Mouse (Mus musculus): ENCODE measurements around the gene Slc17a1. TPM values are rescaled to one million over a fixed set of nuclear protein-coding genes. Genes with fewer than 3 reads are reported as not detected.

Gene Slc17a1
- polyA plus RNA-seq, 1 experiment: not detected

GRCm38 (mm10) chr13:23916132-23916531 lies 48.6 kb downstream of the Slc17a1 start:
- Histone ChIP-seq H3K27ac (ENCODE audit: insufficient read depth, low read length) (no peak overlapping the region), H3K4me1 (ENCODE audit: control insufficient read depth, insufficient read depth, low read length) (no peaks in the 10 kb centered on the region), H3K4me3 (replicated peaks; ENCODE audit: insufficient read depth, low read depth, low read length) (no peak overlapping the region), H3K27me3 (ENCODE audit: control insufficient read depth, insufficient read depth, low read length) (no peaks in the 10 kb centered on the region)
- no peak for TF ChIP-seq CTCF (IDR thresholded peaks at IDR 0.05; ENCODE audit: borderline replicate concordance, insufficient read depth, low read depth, low read length)
- TF ChIP-seq POLR2A (IDR thresholded peaks at IDR 0.05; ENCODE audit: borderline replicate concordance, insufficient read depth, low read length): no peak
- no peak for DNase-seq
- WGBS: 85% methylated on average over 1 of the region's 1 CpGs

- no peak for TF ChIP-seq POLR2A (IDR thresholded peaks at IDR 0.05; ENCODE audit: borderline replicate concordance, insufficient read depth, low read length)
- TF ChIP-seq CTCF (IDR thresholded peaks at IDR 0.05; ENCODE audit: borderline replicate concordance, insufficient read depth, low read depth, low read length): no peak
- Histone ChIP-seq H3K27me3 (ENCODE audit: control insufficient read depth, insufficient read depth, low read length) (no peaks in the 10 kb centered on the region), H3K4me3 (replicated peaks; ENCODE audit: insufficient read depth, low read depth, low read length) (no peak overlapping the region), H3K27ac (ENCODE audit: insufficient read depth, low read length) (no peak overlapping the region), H3K4me1 (ENCODE audit: control insufficient read depth, insufficient read depth, low read length) (no peaks in the 10 kb centered on the region)
- 83% methylated on average over 4 of the region's 4 CpGs for WGBS
- no peak for DNase-seq
Measured at GRCm38 (mm10) chr13:23917674-23918073, 50.1 kb downstream of the Slc17a1 start.

GRCm38 (mm10) chr13:23925792-23926191 lies 58.2 kb downstream of the Slc17a1 start:
- H3K27ac ChIP-seq (ENCODE audit: insufficient read depth, low read length): no peak overlapping the region
- TF ChIP-seq POLR2A (IDR thresholded peaks at IDR 0.05; ENCODE audit: borderline replicate concordance, insufficient read depth, low read length): no peak
- no peak for TF ChIP-seq CTCF (IDR thresholded peaks at IDR 0.05; ENCODE audit: borderline replicate concordance, insufficient read depth, low read depth, low read length)
- H3K4me1 ChIP-seq (ENCODE audit: control insufficient read depth, insufficient read depth, low read length): no peaks in the 10 kb centered on the region
- no peak overlapping the region for H3K4me3 ChIP-seq (replicated peaks; ENCODE audit: insufficient read depth, low read depth, low read length)
- 72% methylated on average over 2 of the region's 2 CpGs for WGBS
- H3K27me3 ChIP-seq (ENCODE audit: control insufficient read depth, insufficient read depth, low read length): no peaks in the 10 kb centered on the region
- DNase-seq: no peak

- no peak overlapping the region for H3K27ac ChIP-seq (ENCODE audit: insufficient read depth, low read length)
- no peak overlapping the region for H3K4me3 ChIP-seq (replicated peaks; ENCODE audit: insufficient read depth, low read depth, low read length)
- 74% methylated on average over 3 of the region's 3 CpGs for WGBS
- DNase-seq: no peak
- TF ChIP-seq CTCF (IDR thresholded peaks at IDR 0.05; ENCODE audit: borderline replicate concordance, insufficient read depth, low read depth, low read length): no peak
- TF ChIP-seq POLR2A (IDR thresholded peaks at IDR 0.05; ENCODE audit: borderline replicate concordance, insufficient read depth, low read length): no peak
- H3K4me1 ChIP-seq (ENCODE audit: control insufficient read depth, insufficient read depth, low read length): no peaks in the 10 kb centered on the region
- H3K27me3 ChIP-seq (ENCODE audit: control insufficient read depth, insufficient read depth, low read length): no peaks in the 10 kb centered on the region
Measured at GRCm38 (mm10) chr13:23928637-23929036, 61.1 kb downstream of the Slc17a1 start.

GRCm38 (mm10) chr13:23930461-23930860 lies 62.9 kb downstream of the Slc17a1 start:
- TF ChIP-seq CTCF (IDR thresholded peaks at IDR 0.05; ENCODE audit: borderline replicate concordance, insufficient read depth, low read depth, low read length) (no peak), POLR2A (IDR thresholded peaks at IDR 0.05; ENCODE audit: borderline replicate concordance, insufficient read depth, low read length) (no peak)
- H3K4me3 ChIP-seq (replicated peaks; ENCODE audit: insufficient read depth, low read depth, low read length): no peak overlapping the region
- no peaks in the 10 kb centered on the region for H3K4me1 ChIP-seq (ENCODE audit: control insufficient read depth, insufficient read depth, low read length)
- WGBS: 95% methylated on average over 9 of the region's 9 CpGs
- H3K27ac ChIP-seq (ENCODE audit: insufficient read depth, low read length): no peak overlapping the region
- no peaks in the 10 kb centered on the region for H3K27me3 ChIP-seq (ENCODE audit: control insufficient read depth, insufficient read depth, low read length)
- no peak for DNase-seq

- Histone ChIP-seq H3K4me3 (replicated peaks; ENCODE audit: insufficient read depth, low read depth, low read length) (no peak overlapping the region), H3K4me1 (ENCODE audit: control insufficient read depth, insufficient read depth, low read length) (no peaks in the 10 kb centered on the region), H3K27ac (ENCODE audit: insufficient read depth, low read length) (no peak overlapping the region), H3K27me3 (ENCODE audit: control insufficient read depth, insufficient read depth, low read length) (no peaks in the 10 kb centered on the region)
- no peak for DNase-seq
- WGBS: 75% methylated on average over 11 of the region's 11 CpGs
- TF ChIP-seq POLR2A (IDR thresholded peaks at IDR 0.05; ENCODE audit: borderline replicate concordance, insufficient read depth, low read length): no peak
Measured at GRCm38 (mm10) chr13:23930904-23931303, 63.4 kb downstream of the Slc17a1 start.

- Histone ChIP-seq H3K4me1 (ENCODE audit: control insufficient read depth, insufficient read depth, low read length) (no peaks in the 10 kb centered on the region), H3K4me3 (replicated peaks; ENCODE audit: insufficient read depth, low read depth, low read length) (no peak within 1 kb of the TSS), H3K27me3 (ENCODE audit: control insufficient read depth, insufficient read depth, low read length) (no peaks in the 10 kb centered on the region), H3K27ac (ENCODE audit: insufficient read depth, low read length) (no peak within 1 kb of the TSS)
- no peak for TF ChIP-seq CTCF (IDR thresholded peaks at IDR 0.05; ENCODE audit: borderline replicate concordance, insufficient read depth, low read depth, low read length)
- TF ChIP-seq POLR2A (IDR thresholded peaks at IDR 0.05; ENCODE audit: borderline replicate concordance, insufficient read depth, low read length): no peak
- DNase-seq: no peak
- 95% methylated on average over 39 of the region's 39 CpGs for WGBS
Measured at GRCm38 (mm10) chr13:23933421-23934210, 66.1 kb downstream of the Slc17a1 start, which contains the start of gene Hist1h2ba. Hist1h2ba (minus strand) TSS chr13:23934156.

- Histone ChIP-seq H3K27ac (ENCODE audit: insufficient read depth, low read length) (no peak within 1 kb of the TSS), H3K4me3 (replicated peaks; ENCODE audit: insufficient read depth, low read depth, low read length) (no peak within 1 kb of the TSS), H3K4me1 (ENCODE audit: control insufficient read depth, insufficient read depth, low read length) (no peaks in the 10 kb centered on the region), H3K27me3 (ENCODE audit: control insufficient read depth, insufficient read depth, low read length) (no peaks in the 10 kb centered on the region)
- no peak for TF ChIP-seq CTCF (IDR thresholded peaks at IDR 0.05; ENCODE audit: borderline replicate concordance, insufficient read depth, low read depth, low read length)
- no peak for TF ChIP-seq POLR2A (IDR thresholded peaks at IDR 0.05; ENCODE audit: borderline replicate concordance, insufficient read depth, low read length)
- 95% methylated on average over 10 of the region's 10 CpGs for WGBS
- DNase-seq: no peak
Measured at GRCm38 (mm10) chr13:23934211-23934520, 66.6 kb downstream of the Slc17a1 start, which contains the start of gene Hist1h2aa. Hist1h2aa (plus strand) TSS chr13:23934462.

Data from cerebellum, adult 2 months (tissue).